ENCODE assay signal across 16 mouse cellular contexts in genomic region chr10:27198443-27198842, GRCm38 (mm10).
"Had no signal": no experiment of that assay in that cellular context is flagged by ENCODE, and none has a peak within 500 bp of the region (broad histone marks: within the 10 kb centered on the region; RNA-seq: fewer than 3 reads in every experiment).

No protein-coding gene starts in this region.

- H3K27me3 ChIP-seq: neural tube, embryonic 13.5 days; neural tube, embryonic 15.5 days; stomach, embryonic 15.5 days had no signal

- H3K36me3 ChIP-seq: neural tube, embryonic 13.5 days; neural tube, embryonic 15.5 days; stomach, embryonic 15.5 days had no signal

- H3K4me1 ChIP-seq: neural tube, embryonic 13.5 days; neural tube, embryonic 15.5 days; stomach, embryonic 15.5 days had no signal

- H3K4me2 ChIP-seq: neural tube, embryonic 13.5 days; neural tube, embryonic 15.5 days; stomach, embryonic 15.5 days had no signal

- H3K9me3 ChIP-seq: neural tube, embryonic 13.5 days; neural tube, embryonic 15.5 days; stomach, embryonic 15.5 days had no signal

- DNase-seq: retina, postnatal 1 day; right cerebral cortex, adult 18-20 months; right cerebral cortex, postnatal 14 days; right cerebral cortex, postnatal 25 days; right cerebral cortex, postnatal 4 days; spleen, adult 18-20 months; thymus, adult 18-20 months; thymus, adult 2 months; thymus, postnatal 14 days; thymus, postnatal 25 days; thymus, postnatal 36 days; thymus, postnatal 4 days had no signal

- H3K27ac ChIP-seq: neural tube, embryonic 13.5 days; neural tube, embryonic 15.5 days; stomach, embryonic 15.5 days; stomach, postnatal 0 days had no signal

- H3K9ac ChIP-seq: neural tube, embryonic 13.5 days; neural tube, embryonic 15.5 days; stomach, embryonic 15.5 days had no signal

- H3K4me3 ChIP-seq: neural tube, embryonic 13.5 days; neural tube, embryonic 15.5 days; stomach, embryonic 15.5 days had no signal
